Mouse (Mus musculus) liver, embryonic 14.5 days (tissue): ENCODE measurements at regions not wholly inside any gene's neighbourhood (a gene's known extent, or its start where the extent isn't known, plus 50 kb on each side); places are given as distances from the start of the nearest gene placed in this dataset.
A peak's percentile ranks its signal among the peaks of the same experiment; 100 is the strongest.

Experiments used
- ATAC-seq: fragments of 200-750 bp; cut with Nextera tagmentation; 2 replicates; pipeline ENCODE4 v1.8.0; 2017; ENCODE audit warnings: moderate number of reproducible peaks, mild to moderate bottlenecking, moderate library complexity; ENCODE audit not compliant: insufficient read depth
- DNase-seq, 3 experiments: peaks; one replicate each; pipeline ENCODE4 v3.0.0-alpha.2; 2012 to 2013; ENCODE audit warnings: low read depth in 3 of 3, low spot score in 3 of 3
- H3K27ac ChIP-seq: fragments of 300-500 bp; sonication (generic); 2 replicates; pipeline ENCODE4 v1.5.1; 2014; ENCODE audit warnings: moderate library complexity, mild to moderate bottlenecking, control low read depth, inconsistent platforms
- H3K27me3 ChIP-seq: fragments of 300-500 bp; sonication (generic); 2 replicates; pipeline ENCODE4 v1.6.1; 2014; ENCODE audit warnings: mild to moderate bottlenecking, low read length, moderate library complexity; ENCODE audit not compliant: control insufficient read depth, insufficient read depth
- H3K36me3 ChIP-seq: fragments of 300-500 bp; sonication (generic); replicated peaks from 2 replicates; pipeline ENCODE4 v1.6.1; 2014; ENCODE audit warnings: low read depth; ENCODE audit not compliant: control insufficient read depth, insufficient read depth
- H3K4me1 ChIP-seq, 2 experiments: fragments of 200-500 bp in 1 of 2; fragments of 300-500 bp in 1 of 2; sonication (generic) in 1 of 2; replicated peaks; 2 replicates each; pipeline ENCODE4 v1.6.1; 2012 to 2014; ENCODE audit warnings: antibody characterized with exemption in 1 of 2, inconsistent platforms in 1 of 2, low read length in 1 of 2; ENCODE audit not compliant: control insufficient read depth in 2 of 2, insufficient read depth in 2 of 2
- H3K4me2 ChIP-seq: fragments of 300-500 bp; sonication (generic); 2 replicates; pipeline ENCODE4 v1.6.1; 2014; ENCODE audit warnings: low read depth, mild to moderate bottlenecking, control low read depth, moderate library complexity
- H3K4me3 ChIP-seq, 2 experiments: fragments of 200-500 bp in 1 of 2; fragments of 300-500 bp in 1 of 2; sonication (generic) in 1 of 2; 2 replicates each; pipeline ENCODE4 v1.5.1; 2012 to 2014; ENCODE audit warnings: low read depth in 2 of 2, low read length in 2 of 2, mild to moderate bottlenecking in 2 of 2, control low read depth in 1 of 2, inconsistent platforms in 1 of 2, moderate library complexity in 1 of 2; ENCODE audit not compliant: insufficient read depth in 1 of 2
- H3K9ac ChIP-seq: fragments of 300-500 bp; sonication (generic); replicated peaks from 2 replicates; pipeline ENCODE4 v1.6.1; 2014; ENCODE audit warnings: mild to moderate bottlenecking, control low read depth, moderate library complexity
- H3K9me3 ChIP-seq: fragments of 300-500 bp; sonication (generic); 2 replicates; pipeline ENCODE4 v1.6.1; 2016; ENCODE audit warnings: low read length, mixed read lengths; ENCODE audit not compliant: control insufficient read depth
- CTCF ChIP-seq: IDR thresholded peaks from 2 replicates; pipeline ENCODE4 v1.5.1; 2016; ENCODE audit warnings: antibody characterized with exemption, low read depth, control low read depth
- EP300 ChIP-seq: IDR thresholded peaks from 2 replicates; pipeline ENCODE4 v1.6.1; 2016; ENCODE audit warnings: antibody characterized with exemption, low read depth
- WGBS: fragments of 180-500 bp; shearing (Covaris S2); extraction: QIAGEN DNeasy Blood & Tissue Kit; methylation state at CpG from one replicate; pipeline ENCODE4 v1.1.7; 2014; ENCODE audit not compliant: insufficient replicate concordance; 5-methylcytosine and 5-hydroxymethylcytosine counted together

DNA sequence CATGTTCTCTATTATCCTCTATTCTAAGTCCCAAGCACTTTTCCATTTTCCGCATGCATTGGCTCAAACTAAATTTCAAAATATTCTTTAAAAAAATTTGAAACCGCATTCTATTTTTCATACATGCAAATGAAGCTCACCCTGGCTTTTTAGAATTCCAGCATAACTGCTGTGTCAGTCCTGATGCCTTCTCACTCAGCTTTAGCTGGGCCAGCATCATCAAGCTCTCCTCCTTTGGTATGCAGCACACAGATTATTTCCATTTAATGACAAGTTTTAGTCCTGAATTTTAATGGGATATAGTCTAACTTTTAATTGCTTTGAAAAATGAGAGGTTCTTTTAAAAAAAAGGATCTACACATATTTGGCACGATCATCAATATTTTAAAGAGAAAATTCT lies 174.9 kb upstream of the Aco1 start:
- TF ChIP-seq CTCF (no peak), EP300 (no peak)
- no peak overlapping the region for H3K4me3 ChIP-seq
- no peak overlapping the region for H3K9ac ChIP-seq
- WGBS: 56% methylated on average over 3 of the region's 3 CpGs
- H3K4me1 ChIP-seq: no peaks in the 10 kb centered on the region
- DNase-seq (no peak), ATAC-seq (no peak)
- no peaks in the 10 kb centered on the region for H3K9me3 ChIP-seq
- H3K4me2 ChIP-seq: no peak overlapping the region
- no peaks in the 10 kb centered on the region for H3K36me3 ChIP-seq
- no peak overlapping the region for H3K27ac ChIP-seq
- no peaks in the 10 kb centered on the region for H3K27me3 ChIP-seq

DNA sequence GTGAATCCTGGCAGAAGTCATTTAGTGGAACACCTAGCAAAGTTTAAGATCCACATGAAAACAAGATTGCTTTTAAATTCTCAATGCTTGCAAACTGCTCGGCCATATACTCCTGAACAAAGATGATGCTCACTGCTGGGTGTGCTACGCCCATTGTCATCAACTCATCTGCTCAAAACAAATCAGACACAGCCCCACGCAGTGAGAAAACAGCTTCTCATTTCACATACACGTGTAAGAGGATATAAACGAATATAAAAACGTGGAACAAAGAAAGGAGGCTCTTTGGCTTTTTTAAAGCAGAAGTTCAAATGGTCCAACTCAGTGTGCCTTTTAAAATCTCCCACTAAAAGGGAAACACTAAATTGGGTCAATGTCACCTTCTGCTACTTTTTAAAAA lies 151.5 kb upstream of the Aco1 start:
- no peak overlapping the region for H3K9ac ChIP-seq
- TF ChIP-seq CTCF: no peak
- TF ChIP-seq EP300: no peak
- H3K9me3 ChIP-seq: no peaks in the 10 kb centered on the region
- no peak for ATAC-seq
- no peaks in the 10 kb centered on the region for H3K36me3 ChIP-seq
- H3K27ac ChIP-seq: no peak overlapping the region
- DNase-seq: no peak
- no peak overlapping the region for H3K4me2 ChIP-seq
- 40% methylated on average over 6 of the region's 6 CpGs for WGBS
- H3K4me3 ChIP-seq: no peak overlapping the region
- H3K4me1 ChIP-seq: no peaks in the 10 kb centered on the region
- no peaks in the 10 kb centered on the region for H3K27me3 ChIP-seq

DNA sequence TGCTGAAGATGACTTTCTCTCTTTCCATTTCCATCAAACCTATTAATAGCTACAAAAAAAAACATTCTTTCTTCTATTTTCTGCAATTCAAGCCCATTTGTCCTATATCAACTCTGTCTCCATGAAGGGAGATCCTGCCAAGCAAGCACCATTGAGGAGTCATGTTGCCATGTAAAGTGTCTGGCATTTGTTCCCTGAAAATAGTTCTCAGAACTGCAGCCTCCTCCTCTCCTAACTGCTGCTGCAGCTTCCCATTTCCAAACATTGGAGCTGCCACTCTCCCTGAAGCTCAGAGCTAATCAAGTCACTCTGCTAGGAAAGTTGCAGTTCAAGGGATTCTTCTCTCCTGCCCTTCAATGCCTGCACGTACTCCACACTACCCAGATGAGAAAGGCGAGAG lies 151.0 kb upstream of the Aco1 start:
- Histone ChIP-seq H3K9me3 (no peaks in the 10 kb centered on the region), H3K27ac (no peak overlapping the region), H3K4me3 (no peak overlapping the region), H3K9ac (no peak overlapping the region), H3K4me1 (no peaks in the 10 kb centered on the region), H3K36me3 (no peaks in the 10 kb centered on the region), H3K4me2 (no peak overlapping the region), H3K27me3 (no peaks in the 10 kb centered on the region)
- 49% methylated on average over 2 of the region's 2 CpGs for WGBS
- DNase-seq (no peak), ATAC-seq (no peak)
- TF ChIP-seq CTCF (no peak), EP300 (no peak)

DNA sequence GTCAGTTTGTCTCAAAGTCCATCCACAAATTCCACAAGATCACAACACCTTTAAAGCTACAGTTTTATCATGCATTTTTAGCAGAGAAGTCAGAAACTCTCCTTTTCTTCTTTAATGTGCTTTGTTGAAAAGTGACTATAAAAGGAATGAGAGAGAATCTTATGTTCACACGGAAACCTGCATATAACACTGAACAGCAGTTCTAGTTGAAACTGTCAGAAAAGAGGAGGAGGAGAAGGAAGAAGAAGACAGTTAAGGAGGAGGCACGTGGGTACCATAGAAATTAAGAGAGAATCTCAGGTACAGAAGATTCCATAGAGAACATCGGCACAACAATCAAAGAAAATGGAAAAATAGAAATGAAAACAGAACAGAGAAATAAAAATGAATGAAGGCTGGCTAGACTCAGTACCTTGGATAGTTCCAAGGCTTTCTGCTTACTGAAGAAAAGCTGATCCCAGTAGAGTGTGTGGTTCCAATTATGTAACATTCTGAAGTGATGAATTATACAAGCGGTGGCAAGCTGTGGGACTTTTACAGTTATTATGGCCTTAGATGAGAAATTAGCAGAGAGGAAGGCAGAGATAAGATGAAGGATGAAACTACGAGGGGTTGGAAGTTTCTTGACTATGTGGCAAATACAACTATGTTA lies 144.0 kb upstream of the Aco1 start:
- no peak overlapping the region for H3K27ac ChIP-seq
- H3K4me2 ChIP-seq: no peak overlapping the region
- 43% methylated on average over 5 of the region's 5 CpGs for WGBS
- H3K9ac ChIP-seq: no peak overlapping the region
- DNase-seq (no peak), ATAC-seq (no peak)
- H3K36me3 ChIP-seq: no peaks in the 10 kb centered on the region
- no peaks in the 10 kb centered on the region for H3K9me3 ChIP-seq
- no peaks in the 10 kb centered on the region for H3K4me1 ChIP-seq
- H3K27me3 ChIP-seq: no peaks in the 10 kb centered on the region
- H3K4me3 ChIP-seq: no peak overlapping the region
- TF ChIP-seq CTCF: no peak
- TF ChIP-seq EP300: no peak

GRCm38 (mm10) chr4:40014666-40015065 lies 128.2 kb upstream of the Aco1 start:
- no peak overlapping the region for H3K27ac ChIP-seq
- H3K4me3 ChIP-seq: no peak overlapping the region
- TF ChIP-seq CTCF (peak; percentile 55), EP300 (no peak)
- H3K9ac ChIP-seq: no peak overlapping the region
- H3K9me3 ChIP-seq: no peaks in the 10 kb centered on the region
- ATAC-seq (no peak), DNase-seq (peak in 1 of 3 experiments; percentile 2)
- H3K36me3 ChIP-seq: no peaks in the 10 kb centered on the region
- no peaks in the 10 kb centered on the region for H3K27me3 ChIP-seq
- 66% methylated on average over 7 of the region's 7 CpGs for WGBS
- H3K4me1 ChIP-seq: no peaks in the 10 kb centered on the region
- H3K4me2 ChIP-seq: no peak overlapping the region
